Mouse (Mus musculus): ENCODE measurements at regions not wholly inside any gene's neighbourhood (a gene's known extent, or its start where the extent isn't known, plus 50 kb on each side); places are given as distances from the start of the nearest gene placed in this dataset.
"Not testable (repeated sequence)": the region's sequence is repeated elsewhere in the genome, so short reads cannot be mapped to it uniquely, and the experiment has no call there.

DNA sequence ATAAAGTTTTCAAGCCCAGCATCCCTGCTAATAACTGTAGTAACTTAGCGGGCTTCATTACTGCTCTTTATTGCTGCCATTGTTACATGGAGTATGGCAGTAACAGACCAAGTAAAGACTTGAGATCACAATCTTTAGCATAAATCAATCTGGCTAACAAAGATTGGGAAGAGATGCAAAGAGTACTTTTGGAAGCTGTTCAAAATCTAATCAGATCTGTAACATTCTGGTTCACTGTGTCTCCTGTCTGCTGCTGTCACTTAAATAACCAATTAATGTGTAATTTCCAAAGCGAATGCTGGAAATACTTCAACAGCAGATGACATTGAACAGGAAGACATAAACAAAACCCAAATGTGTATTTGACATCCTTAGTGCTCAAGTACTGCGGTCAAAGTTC, 1467.7 kb downstream of the Zfp704 start:
- H3K9ac ChIP-seq (replicated peaks; ENCODE audit: low read length): no peak overlapping the region
- no peak for DNase-seq (ENCODE audit: low spot score)
- H3K4me1 ChIP-seq (ENCODE audit: control insufficient read depth, insufficient read depth, low read length): no peaks in the 10 kb centered on the region
- no peaks in the 10 kb centered on the region for H3K27me3 ChIP-seq (ENCODE audit: control insufficient read depth, insufficient read depth, low read length)
- no peak for ATAC-seq (replicated peaks; ENCODE audit: insufficient number of reproducible peaks, low FRiP score, low TSS enrichment, low read depth)
- H3K4me3 ChIP-seq (ENCODE audit: low read depth, low read length): no peak overlapping the region
- no peak overlapping the region for H3K27ac ChIP-seq (replicated peaks; ENCODE audit: low read depth, low read length)
- 75% methylated on average over 3 of the region's 3 CpGs for WGBS
- no peak overlapping the region for H3K4me2 ChIP-seq (ENCODE audit: low read depth, low read length)
- H3K36me3 ChIP-seq (replicated peaks; ENCODE audit: control insufficient read depth, insufficient read depth, low read depth, low read length): no peaks in the 10 kb centered on the region
- H3K9me3 ChIP-seq (replicated peaks; ENCODE audit: control insufficient read depth, low read length): no peaks in the 10 kb centered on the region

DNA sequence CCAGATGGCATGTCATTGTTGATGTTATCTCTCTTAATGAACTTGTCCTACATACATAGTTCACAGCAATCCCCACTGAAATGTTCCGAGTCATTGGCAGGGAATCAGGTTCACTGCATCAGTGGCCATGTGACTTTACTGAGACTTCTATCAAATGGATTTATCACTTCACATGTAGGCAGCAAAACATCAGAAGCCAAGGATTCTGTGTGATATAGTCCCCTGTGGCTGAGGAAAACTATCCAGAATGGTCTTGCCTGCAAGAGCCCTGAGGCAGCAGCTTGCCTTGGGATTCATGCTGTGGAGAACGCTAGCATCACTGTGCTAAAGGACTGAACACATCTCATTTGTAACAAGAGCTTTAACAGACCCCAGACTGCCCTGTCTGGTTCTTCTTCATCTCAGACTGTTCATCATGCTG, 1468.2 kb downstream of the Zfp704 start:
- no peak for ATAC-seq (replicated peaks; ENCODE audit: insufficient number of reproducible peaks, low FRiP score, low TSS enrichment, low read depth)
- no peaks in the 10 kb centered on the region for H3K4me1 ChIP-seq (ENCODE audit: control insufficient read depth, insufficient read depth, low read length)
- WGBS: 67% methylated on average over 2 of the region's 2 CpGs
- H3K27ac ChIP-seq (replicated peaks; ENCODE audit: low read depth, low read length): no peak overlapping the region
- H3K4me3 ChIP-seq (ENCODE audit: low read depth, low read length): no peak overlapping the region
- H3K9me3 ChIP-seq (replicated peaks; ENCODE audit: control insufficient read depth, low read length): no peaks in the 10 kb centered on the region
- no peaks in the 10 kb centered on the region for H3K27me3 ChIP-seq (ENCODE audit: control insufficient read depth, insufficient read depth, low read length)
- no peak overlapping the region for H3K4me2 ChIP-seq (ENCODE audit: low read depth, low read length)
- no peaks in the 10 kb centered on the region for H3K36me3 ChIP-seq (replicated peaks; ENCODE audit: control insufficient read depth, insufficient read depth, low read depth, low read length)
- DNase-seq (ENCODE audit: low spot score): no peak
- no peak overlapping the region for H3K9ac ChIP-seq (replicated peaks; ENCODE audit: low read length)

DNA sequence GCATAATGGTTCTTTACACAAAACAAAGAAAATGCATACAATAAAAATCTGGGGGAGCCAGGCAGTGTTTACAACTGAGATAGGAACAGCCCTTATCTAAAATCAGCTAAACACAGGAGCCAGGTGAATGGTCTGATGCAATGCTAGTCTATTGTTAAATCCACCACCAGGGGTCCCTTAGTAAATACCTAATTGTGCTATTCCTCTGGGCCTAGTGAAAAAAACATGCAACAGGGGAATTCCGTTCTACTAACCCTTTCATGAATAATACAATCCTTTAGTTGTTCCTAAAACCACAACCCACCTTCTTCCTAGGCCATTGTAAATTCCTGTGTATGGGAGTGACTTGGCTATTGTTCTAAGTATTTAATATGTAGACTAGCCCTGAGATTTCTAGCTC, 1486.2 kb downstream of the Zfp704 start:
- H3K9ac ChIP-seq (replicated peaks; ENCODE audit: low read length); H3K9me3 ChIP-seq (replicated peaks; ENCODE audit: control insufficient read depth, low read length); H3K4me1 ChIP-seq (ENCODE audit: control insufficient read depth, insufficient read depth, low read length); DNase-seq (ENCODE audit: low spot score); H3K4me2 ChIP-seq (ENCODE audit: low read depth, low read length); H3K27me3 ChIP-seq (ENCODE audit: control insufficient read depth, insufficient read depth, low read length); H3K27ac ChIP-seq (replicated peaks; ENCODE audit: low read depth, low read length); H3K4me3 ChIP-seq (ENCODE audit: low read depth, low read length); H3K36me3 ChIP-seq (replicated peaks; ENCODE audit: control insufficient read depth, insufficient read depth, low read depth, low read length); ATAC-seq (replicated peaks; ENCODE audit: insufficient number of reproducible peaks, low FRiP score, low TSS enrichment, low read depth): not testable (repeated sequence)
- WGBS: 57% methylated on average over 1 of the region's 1 CpGs

DNA sequence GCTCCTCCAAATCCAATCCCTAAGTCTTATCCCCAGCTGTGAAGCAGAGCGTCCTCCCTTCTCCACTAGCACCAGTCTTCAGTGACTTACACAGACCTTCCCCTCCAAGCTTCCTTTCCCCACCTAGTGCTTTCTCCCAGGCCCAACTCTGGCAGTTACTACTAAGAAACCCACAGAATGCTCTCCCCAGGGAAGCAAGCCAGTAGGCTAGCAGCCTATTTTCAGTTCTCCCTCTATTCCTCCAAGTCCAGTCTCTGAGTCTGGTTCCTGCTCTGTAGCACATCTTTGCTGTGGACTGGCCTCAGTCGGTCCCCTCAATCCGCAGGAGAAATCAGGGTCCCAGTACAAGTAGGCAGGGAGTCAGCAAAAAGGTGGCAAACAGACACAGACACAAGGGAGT, 1486.7 kb downstream of the Zfp704 start:
- no peak for DNase-seq (ENCODE audit: low spot score)
- Histone ChIP-seq H3K4me3 (ENCODE audit: low read depth, low read length) (no peak overlapping the region), H3K9me3 (replicated peaks; ENCODE audit: control insufficient read depth, low read length) (no peaks in the 10 kb centered on the region), H3K27me3 (ENCODE audit: control insufficient read depth, insufficient read depth, low read length) (no peaks in the 10 kb centered on the region), H3K9ac (replicated peaks; ENCODE audit: low read length) (no peak overlapping the region), H3K36me3 (replicated peaks; ENCODE audit: control insufficient read depth, insufficient read depth, low read depth, low read length) (no peaks in the 10 kb centered on the region), H3K27ac (replicated peaks; ENCODE audit: low read depth, low read length) (no peak overlapping the region), H3K4me2 (ENCODE audit: low read depth, low read length) (no peak overlapping the region), H3K4me1 (ENCODE audit: control insufficient read depth, insufficient read depth, low read length) (no peaks in the 10 kb centered on the region)
- WGBS: 65% methylated on average over 3 of the region's 3 CpGs
- ATAC-seq (replicated peaks; ENCODE audit: insufficient number of reproducible peaks, low FRiP score, low TSS enrichment, low read depth): no peak

DNA sequence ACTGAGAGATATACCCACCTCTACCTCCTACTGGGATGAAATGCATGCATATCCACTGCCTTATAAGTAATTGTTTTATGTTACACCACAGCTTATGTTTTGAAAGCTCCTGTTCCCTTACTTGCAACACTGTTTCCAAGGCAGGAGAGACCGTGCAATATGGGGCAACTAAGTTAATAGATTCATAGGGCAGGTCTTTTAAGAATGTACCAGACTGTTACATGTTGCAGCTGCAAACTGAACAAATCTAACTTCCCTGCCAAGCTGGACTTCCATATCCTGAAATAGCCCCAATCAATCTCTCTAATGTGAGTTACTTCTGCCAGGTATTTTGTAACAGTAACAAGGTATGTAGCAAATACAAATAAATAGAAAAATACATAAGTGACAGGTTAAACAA, 1478.0 kb upstream of the 1700008P02Rik start:
- Histone ChIP-seq H3K4me3 (ENCODE audit: low read depth, low read length) (no peak overlapping the region), H3K9me3 (replicated peaks; ENCODE audit: control insufficient read depth, low read length) (no peaks in the 10 kb centered on the region), H3K4me2 (ENCODE audit: low read depth, low read length) (no peak overlapping the region), H3K9ac (replicated peaks; ENCODE audit: low read length) (no peak overlapping the region), H3K27me3 (ENCODE audit: control insufficient read depth, insufficient read depth, low read length) (no peaks in the 10 kb centered on the region), H3K4me1 (ENCODE audit: control insufficient read depth, insufficient read depth, low read length) (no peaks in the 10 kb centered on the region), H3K27ac (replicated peaks; ENCODE audit: low read depth, low read length) (no peak overlapping the region), H3K36me3 (replicated peaks; ENCODE audit: control insufficient read depth, insufficient read depth, low read depth, low read length) (no peaks in the 10 kb centered on the region)
- 86% methylated on average over 1 of the region's 1 CpGs for WGBS
- no peak for ATAC-seq (replicated peaks; ENCODE audit: insufficient number of reproducible peaks, low FRiP score, low TSS enrichment, low read depth)
- DNase-seq (ENCODE audit: low spot score): no peak

DNA sequence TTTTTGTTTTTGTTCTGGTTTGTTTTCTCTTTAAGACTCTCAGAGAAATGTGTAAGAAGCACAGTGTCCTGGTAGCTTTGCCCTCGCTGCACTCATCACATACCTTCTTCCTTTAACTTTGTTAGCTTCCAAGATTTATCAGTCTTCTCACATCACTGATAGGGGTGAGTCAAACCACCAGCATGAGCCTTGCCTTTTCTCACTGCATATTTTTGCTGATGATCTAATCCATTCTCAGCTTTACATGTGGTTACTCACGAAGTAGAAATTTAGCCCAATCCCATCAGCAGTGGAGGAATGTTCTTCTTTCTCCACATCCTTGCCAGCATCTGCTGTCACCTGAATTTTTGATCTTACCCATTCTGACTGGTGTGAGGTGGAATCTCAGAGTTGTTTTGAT, 1464.5 kb upstream of the 1700008P02Rik start:
- Histone ChIP-seq H3K27me3 (ENCODE audit: control insufficient read depth, insufficient read depth, low read length) (no peaks in the 10 kb centered on the region), H3K4me1 (ENCODE audit: control insufficient read depth, insufficient read depth, low read length) (no peaks in the 10 kb centered on the region), H3K4me2 (ENCODE audit: low read depth, low read length) (no peak overlapping the region), H3K4me3 (ENCODE audit: low read depth, low read length) (no peak overlapping the region), H3K9me3 (replicated peaks; ENCODE audit: control insufficient read depth, low read length) (no peaks in the 10 kb centered on the region), H3K36me3 (replicated peaks; ENCODE audit: control insufficient read depth, insufficient read depth, low read depth, low read length) (no peaks in the 10 kb centered on the region), H3K27ac (replicated peaks; ENCODE audit: low read depth, low read length) (no peak overlapping the region), H3K9ac (replicated peaks; ENCODE audit: low read length) (no peak overlapping the region)
- 72% methylated on average over 2 of the region's 2 CpGs for WGBS
- DNase-seq (ENCODE audit: low spot score): no peak
- ATAC-seq (replicated peaks; ENCODE audit: insufficient number of reproducible peaks, low FRiP score, low TSS enrichment, low read depth): no peak

DNA sequence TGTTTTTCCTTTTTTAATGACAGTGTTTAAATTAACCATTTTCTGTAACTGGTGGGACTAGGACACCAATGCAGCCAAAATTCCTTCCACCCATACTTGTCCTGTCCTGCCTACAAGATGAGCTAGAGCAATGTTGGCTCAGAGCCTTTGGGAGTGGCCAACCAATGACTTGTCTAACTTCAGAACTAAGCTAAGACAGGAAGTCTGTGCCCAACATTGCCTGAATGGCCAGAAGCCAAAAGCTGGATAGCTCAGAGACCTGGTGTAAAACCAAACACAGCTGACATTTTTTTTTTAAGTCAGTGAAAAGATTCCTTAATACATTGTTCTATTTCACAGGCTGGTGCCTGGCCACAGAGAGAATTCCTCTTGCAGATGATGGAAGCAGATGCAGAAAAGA, 1433.5 kb upstream of the 1700008P02Rik start:
- Histone ChIP-seq H3K4me2 (ENCODE audit: low read depth, low read length) (no peak overlapping the region), H3K4me3 (ENCODE audit: low read depth, low read length) (no peak overlapping the region), H3K27me3 (ENCODE audit: control insufficient read depth, insufficient read depth, low read length) (no peaks in the 10 kb centered on the region), H3K9ac (replicated peaks; ENCODE audit: low read length) (no peak overlapping the region), H3K36me3 (replicated peaks; ENCODE audit: control insufficient read depth, insufficient read depth, low read depth, low read length) (no peaks in the 10 kb centered on the region), H3K27ac (replicated peaks; ENCODE audit: low read depth, low read length) (no peak overlapping the region), H3K9me3 (replicated peaks; ENCODE audit: control insufficient read depth, low read length) (no peaks in the 10 kb centered on the region), H3K4me1 (ENCODE audit: control insufficient read depth, insufficient read depth, low read length) (no peaks in the 10 kb centered on the region)
- DNase-seq (ENCODE audit: low spot score) (no peak), ATAC-seq (replicated peaks; ENCODE audit: insufficient number of reproducible peaks, low FRiP score, low TSS enrichment, low read depth) (no peak)

DNA sequence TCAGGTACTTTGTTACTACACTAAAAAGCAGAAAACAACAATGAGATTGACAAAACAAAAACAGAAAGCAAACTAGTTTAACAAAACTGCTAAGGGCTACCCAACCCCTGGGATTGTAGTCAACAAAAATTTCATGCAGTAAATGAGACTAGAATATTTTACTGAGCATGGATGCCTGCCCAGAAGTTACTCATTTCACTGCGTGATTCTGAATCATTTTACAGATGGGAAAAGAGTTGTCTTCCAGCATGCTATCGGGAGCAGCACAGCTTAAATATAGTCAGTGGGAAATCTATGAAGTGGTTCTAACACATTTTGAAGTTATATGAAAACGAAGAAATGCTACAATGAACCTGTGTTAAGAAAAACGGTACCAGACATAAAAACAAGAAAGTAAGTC, 1430.9 kb upstream of the 1700008P02Rik start:
- Histone ChIP-seq H3K9me3 (replicated peaks; ENCODE audit: control insufficient read depth, low read length) (no peaks in the 10 kb centered on the region), H3K4me3 (ENCODE audit: low read depth, low read length) (no peak overlapping the region), H3K4me2 (ENCODE audit: low read depth, low read length) (no peak overlapping the region), H3K9ac (replicated peaks; ENCODE audit: low read length) (no peak overlapping the region), H3K27ac (replicated peaks; ENCODE audit: low read depth, low read length) (no peak overlapping the region), H3K27me3 (ENCODE audit: control insufficient read depth, insufficient read depth, low read length) (no peaks in the 10 kb centered on the region), H3K4me1 (ENCODE audit: control insufficient read depth, insufficient read depth, low read length) (no peaks in the 10 kb centered on the region), H3K36me3 (replicated peaks; ENCODE audit: control insufficient read depth, insufficient read depth, low read depth, low read length) (no peaks in the 10 kb centered on the region)
- DNase-seq (ENCODE audit: low spot score) (no peak), ATAC-seq (replicated peaks; ENCODE audit: insufficient number of reproducible peaks, low FRiP score, low TSS enrichment, low read depth) (no peak)
- WGBS: 87% methylated on average over 4 of the region's 4 CpGs

DNA sequence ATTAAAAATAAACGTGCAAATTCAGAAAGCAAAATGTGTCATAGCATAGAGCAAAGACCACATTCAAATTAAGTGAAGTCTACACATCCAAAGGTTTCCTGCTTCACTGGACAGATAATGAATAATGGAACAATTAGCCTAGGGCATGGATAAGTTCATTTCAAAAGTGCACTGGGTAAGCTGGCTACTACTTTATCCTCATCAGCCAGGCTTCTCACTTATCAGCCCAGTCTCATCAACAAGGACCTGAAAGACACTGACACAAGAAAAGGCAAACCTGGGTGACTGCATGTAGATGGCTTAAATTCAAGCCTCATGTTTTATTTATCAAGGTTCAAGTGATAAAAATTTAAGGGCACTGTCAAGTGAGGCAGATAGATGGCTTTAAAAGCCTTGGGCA, 1429.5 kb upstream of the 1700008P02Rik start:
- Histone ChIP-seq H3K36me3 (replicated peaks; ENCODE audit: control insufficient read depth, insufficient read depth, low read depth, low read length) (no peaks in the 10 kb centered on the region), H3K4me3 (ENCODE audit: low read depth, low read length) (no peak overlapping the region), H3K27me3 (ENCODE audit: control insufficient read depth, insufficient read depth, low read length) (no peaks in the 10 kb centered on the region), H3K9ac (replicated peaks; ENCODE audit: low read length) (no peak overlapping the region), H3K4me2 (ENCODE audit: low read depth, low read length) (no peak overlapping the region), H3K9me3 (replicated peaks; ENCODE audit: control insufficient read depth, low read length) (no peaks in the 10 kb centered on the region), H3K27ac (replicated peaks; ENCODE audit: low read depth, low read length) (no peak overlapping the region), H3K4me1 (ENCODE audit: control insufficient read depth, insufficient read depth, low read length) (no peaks in the 10 kb centered on the region)
- 82% methylated on average over 1 of the region's 1 CpGs for WGBS
- ATAC-seq (replicated peaks; ENCODE audit: insufficient number of reproducible peaks, low FRiP score, low TSS enrichment, low read depth): no peak
- DNase-seq (ENCODE audit: low spot score): no peak
